Mouse (Mus musculus) lung, postnatal 10 days (tissue): ENCODE measurements around the gene Anks1b.
A peak's percentile ranks its signal among the peaks of the same experiment; 100 is the strongest.

Experiments used
- DNase-seq: peaks from one replicate; pipeline ENCODE4 v3.0.0; 2021

Gene Anks1b

DNA sequence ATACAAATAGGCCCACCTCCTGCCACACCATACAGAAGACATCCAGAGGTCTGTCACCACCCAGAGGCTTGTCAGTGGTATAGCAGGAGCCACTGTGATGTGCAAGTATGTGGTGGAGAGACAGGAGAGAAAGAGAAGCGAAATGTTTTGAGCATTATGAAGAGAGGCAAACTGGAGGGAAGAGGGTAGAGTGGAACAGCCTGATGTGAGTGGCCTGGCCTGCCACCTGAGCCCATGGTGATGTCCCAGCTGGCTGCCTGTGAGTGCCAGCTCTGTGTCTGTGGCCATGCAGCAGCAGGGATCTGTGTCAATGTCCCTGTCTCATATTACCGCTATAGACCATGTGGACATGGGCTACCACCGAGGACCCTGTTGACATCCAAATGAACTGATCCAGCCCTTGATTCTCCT lies 102.1 kb downstream of the Anks1b start:
- no peak for DNase-seq

DNA sequence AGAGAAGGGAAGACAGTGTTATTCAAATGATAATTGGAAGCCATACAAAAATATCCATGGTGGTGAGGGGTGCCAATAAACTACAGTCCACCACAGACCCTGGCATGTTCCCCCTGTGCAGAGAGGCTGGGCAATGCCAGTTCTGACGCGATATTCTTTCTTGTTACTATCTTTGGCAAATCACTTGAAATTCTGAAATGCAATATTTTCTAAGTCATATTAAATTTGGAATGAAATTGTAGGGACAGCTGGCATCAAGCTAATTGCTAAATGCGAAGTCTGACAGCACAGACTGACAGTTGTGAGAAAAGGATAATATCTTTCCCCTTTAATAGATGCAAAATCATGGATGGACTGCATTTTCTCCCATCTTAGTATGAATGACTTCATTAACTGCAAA lies 103.3 kb downstream of the Anks1b start:
- no peak for DNase-seq

DNA sequence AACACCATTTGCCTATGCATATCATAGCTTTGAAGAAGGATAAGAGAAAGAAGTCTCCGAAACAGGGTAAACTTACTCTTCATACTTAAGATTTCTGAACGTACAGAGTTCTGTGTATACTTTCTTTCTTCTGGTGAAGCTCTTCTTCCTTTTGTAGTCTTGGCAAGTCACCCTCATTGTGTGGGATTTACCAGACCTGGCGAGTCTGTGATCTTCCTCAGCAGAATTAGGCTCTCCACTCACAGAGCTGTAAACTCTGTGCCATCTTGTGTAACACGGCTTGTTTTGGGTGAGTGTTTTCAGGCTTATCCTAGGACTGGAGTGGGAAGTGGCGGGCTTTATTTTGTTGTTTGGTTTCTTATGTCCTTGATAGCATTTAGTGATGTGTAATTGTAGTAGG lies 120.9 kb downstream of the Anks1b start:
- DNase-seq: no peak

DNA sequence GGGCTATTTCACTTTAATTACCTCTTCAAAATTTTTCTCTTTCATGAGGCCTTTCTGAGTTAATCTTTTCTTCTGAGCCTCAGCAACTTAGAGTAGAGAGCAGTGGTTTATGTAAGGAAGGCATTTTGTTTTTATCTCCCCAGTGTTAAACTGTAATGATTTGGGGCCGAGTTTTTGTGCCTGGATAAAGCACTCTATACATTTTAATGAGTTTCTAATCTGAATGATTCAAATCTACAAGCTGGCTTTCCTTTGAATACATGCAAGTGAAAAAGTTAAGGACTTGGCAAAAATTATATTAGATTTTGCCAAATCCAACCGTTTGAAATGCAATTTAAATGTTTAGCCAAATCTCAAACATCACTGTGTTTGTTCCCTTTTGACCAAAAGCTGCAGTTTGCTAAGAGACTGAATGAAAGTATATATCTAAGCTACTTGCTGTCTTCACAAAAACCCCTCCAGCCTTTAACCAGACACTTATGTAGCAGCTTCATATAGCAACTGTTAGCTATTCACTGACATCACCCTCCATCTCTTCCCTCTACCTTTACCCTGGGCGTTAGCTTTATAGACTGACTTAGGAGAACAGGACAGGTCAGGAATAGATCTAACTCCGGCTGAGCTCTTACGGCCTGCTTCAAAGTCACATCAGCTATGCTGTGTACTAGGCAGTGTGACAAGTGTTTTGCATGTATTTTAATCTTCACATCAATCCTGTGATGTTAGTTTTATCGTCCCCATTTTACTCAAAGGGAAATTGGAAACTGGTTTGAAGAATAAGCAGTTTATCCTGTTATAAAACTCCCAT lies 122.5 kb downstream of the Anks1b start:
- no peak for DNase-seq

DNA sequence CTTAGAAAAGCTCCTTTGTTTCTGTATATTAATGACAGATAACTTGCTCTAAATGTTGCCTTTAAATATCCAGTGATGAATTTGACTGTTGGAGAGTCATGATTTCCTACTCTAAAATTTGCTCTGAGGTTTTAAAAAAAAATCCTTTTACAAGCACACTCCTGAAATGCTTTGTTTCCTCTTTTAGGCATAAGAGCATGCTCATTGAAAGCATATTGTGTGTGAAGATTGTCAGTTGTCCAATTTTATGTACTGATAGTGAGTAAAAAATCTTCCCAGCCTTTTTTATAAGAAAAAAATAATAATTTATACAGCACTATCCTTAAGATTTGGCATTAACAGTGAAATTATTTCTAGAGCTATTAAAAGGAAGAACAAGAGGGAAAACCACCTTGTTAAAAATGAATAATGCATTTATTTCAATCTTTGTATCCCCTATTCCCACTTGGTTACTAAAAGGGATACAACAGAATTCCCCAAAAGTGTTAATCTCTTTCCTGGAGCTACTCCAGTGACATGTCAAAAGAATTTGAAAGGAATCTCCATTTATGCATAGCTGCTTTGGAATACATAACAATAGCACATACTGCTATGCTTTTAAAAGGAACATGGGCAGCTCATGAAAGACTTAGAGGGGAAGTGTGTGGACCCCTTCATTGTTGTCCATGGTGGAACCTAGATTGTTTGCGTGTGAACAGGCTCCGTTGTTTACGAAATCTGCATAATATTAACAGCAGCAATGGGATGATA lies 130.8 kb downstream of the Anks1b start:
- no peak for DNase-seq

DNA sequence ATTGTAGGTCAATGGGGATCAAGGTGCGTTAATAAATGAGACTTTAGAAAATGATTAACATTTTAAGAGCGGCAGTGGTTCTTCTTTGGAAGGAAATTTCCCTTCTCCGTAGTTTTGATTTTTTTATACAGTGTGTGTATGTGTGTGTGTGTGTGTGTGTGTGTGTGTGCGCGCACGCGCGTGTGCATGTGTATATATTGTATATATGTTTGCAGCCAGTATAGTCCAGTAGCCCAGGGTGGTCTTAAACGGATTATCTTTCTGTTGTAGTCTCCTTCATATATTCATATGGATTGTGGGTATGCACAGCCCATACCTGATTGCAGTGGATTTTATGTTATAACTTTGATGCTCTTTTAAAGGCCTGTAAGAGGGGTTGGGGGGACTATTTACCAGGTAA lies 131.6 kb downstream of the Anks1b start:
- no peak for DNase-seq

DNA sequence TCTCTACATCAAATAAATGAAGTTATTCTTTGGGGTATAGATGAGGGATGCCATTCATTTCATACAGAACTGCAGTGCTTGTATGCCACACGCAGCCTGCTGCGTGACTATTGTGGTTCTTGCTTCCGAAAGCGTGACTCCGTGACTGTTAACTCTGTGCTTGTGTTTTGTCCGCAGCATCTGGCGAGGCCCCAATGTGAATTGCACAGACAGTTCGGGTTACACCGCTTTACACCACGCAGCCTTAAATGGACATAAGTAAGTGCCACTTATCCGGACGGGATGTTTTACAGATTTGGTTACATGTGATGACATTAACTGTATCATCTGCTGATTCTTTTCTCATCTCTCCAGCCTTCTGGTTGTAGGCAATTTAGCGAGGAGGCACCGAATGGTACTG lies 159.7 kb downstream of the Anks1b start:
- no peak for DNase-seq

DNA sequence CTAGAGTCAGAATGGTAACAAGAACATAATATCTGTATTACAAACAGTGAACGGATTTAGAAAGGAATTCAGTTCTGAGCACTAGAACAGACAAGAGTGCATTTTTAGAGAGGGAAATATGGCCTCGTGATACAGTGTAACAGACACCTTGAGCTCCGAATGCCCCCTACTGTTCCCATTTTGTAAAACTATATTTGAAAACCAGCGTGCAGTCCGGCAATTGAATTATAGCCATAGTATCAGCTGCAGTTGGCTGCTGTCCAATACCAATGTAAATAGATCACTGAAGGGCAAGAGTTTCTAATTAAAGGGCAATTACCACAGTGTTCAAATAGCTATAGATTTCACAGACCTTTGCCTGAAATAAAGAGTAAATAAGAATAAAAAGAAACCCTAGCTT lies 170.0 kb downstream of the Anks1b start:
- DNase-seq: no peak

DNA sequence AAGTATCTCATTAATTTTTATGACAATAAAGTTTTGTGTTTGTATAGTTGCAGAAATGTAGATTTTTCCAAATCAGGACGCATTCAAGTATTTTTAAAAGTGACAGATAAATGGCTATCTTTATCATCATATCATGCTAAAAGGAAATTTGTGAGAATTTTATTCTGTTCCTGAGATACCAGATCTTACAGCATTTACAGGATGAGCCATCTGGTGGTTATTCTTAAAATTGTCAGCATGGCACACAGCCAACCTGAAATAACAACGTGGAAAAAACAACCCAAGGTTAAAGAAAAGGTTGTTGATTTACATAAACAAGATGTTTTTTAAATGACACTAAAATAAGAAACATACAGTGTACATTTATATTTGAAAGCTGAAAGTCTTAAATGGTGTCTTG lies 170.5 kb downstream of the Anks1b start:
- DNase-seq: peak; percentile 22

DNA sequence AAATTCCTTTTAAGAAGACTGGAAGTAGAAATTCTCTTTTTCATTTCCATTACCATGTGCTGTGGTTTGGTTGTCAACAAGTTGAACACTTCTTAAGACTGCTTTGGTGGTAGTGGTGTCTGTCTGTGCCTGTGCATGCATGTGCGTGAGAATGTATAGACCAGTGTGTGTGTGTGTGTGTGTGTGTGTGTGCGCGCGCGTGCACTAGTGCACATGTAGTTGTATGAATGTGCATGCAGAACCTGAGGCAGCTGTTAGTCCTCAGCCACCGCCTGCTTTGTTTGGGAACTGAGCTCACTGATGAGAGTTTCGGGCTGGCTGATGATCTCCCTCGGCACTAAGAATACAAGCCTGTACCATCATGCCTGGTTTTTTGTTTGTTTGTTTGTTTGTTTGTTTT lies 170.9 kb downstream of the Anks1b start:
- DNase-seq: peak; percentile 26

DNA sequence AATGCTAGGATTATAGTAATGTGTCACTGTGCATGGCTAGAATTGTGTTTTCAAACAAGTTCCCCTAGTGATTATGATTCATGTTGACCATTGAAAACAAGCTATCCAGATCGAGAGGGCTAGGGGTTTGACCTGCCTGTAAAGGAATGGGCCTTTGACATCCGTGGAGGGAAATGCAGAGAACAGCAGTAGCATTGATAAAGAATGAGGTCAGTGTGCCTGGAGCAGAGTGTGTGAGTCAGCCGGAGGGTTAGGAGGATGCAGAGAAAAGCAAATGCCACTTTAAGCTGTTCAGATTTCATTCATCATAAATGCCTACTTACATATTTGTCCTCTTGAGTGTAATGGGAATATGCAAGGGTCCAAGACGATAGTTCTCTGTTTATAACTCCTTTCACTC lies 195.3 kb downstream of the Anks1b start:
- no peak for DNase-seq

DNA sequence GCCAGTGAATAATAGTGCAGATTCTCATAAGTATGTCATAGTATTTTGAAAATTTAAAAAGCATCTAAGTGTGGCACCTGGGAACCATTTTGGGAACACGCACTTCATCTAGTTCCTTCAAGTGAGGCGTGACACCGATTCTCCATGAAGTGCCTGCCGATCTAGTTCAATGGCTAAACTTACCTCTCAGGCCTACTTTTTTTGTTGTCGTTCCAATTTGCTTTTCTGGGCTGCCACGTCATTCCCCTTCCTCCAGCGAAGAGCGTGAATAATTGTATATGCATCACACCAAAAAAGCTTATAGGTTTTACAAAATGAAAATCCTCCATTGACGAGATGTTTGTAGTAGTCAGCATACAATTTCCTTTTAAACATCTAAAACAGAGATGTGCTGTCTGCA lies 204.6 kb downstream of the Anks1b start:
- no peak for DNase-seq

DNA sequence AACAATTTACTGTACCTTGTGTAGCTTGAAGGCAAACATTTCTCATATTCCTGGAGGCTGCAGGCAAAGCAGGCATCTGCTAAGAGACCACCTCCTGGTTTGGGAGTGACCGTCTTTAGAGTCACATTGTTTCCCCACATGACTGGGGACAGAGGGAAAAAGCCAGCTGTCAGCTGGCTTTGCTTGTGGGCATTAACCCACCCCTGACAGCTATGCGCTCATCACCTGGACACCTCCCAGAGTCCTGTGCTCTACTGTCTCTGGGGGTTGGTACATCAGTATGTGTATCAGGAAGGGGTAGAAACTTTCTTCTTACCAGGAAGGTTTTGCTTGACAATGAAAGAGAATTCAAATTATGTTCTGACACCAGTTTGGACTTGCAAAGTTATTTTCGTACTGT lies 207.8 kb downstream of the Anks1b start:
- no peak for DNase-seq

DNA sequence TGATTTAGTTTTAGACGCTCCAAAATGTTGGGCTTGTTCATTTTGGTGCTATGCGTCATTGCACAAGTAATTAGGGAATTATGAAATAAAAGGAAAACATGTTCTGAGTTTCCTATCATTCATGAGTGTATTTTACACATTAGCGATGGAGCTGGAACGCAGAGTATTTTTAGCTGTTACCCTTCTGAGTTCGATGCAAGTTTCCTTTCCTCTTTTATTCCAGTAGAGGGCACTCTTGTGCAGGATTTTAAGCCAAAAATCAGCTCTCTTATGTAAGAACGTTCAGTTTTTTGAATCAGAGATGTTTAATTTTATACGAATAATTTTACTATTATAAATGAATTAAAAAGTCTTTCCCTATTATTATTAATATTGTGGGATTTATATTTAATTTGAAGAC lies 208.3 kb downstream of the Anks1b start:
- no peak for DNase-seq

DNA sequence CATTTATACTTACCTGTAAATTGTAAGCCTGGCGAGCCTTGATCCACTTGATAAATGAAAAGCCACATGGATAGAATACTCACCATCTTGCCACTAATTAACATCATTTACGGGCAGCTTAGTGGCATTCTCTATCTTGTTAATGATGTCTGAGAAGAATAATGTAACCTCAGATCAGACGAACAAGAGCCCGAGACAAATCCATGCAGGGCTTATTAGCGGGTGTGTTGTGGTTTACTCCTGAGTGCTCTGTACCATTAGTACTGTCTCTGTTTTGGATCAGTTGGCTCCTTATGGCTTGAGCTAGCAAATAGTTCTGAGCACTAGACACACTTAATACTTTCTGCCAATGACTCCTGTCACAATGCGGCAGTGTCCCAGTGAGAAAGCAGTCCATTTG lies 220.6 kb downstream of the Anks1b start:
- no peak for DNase-seq

DNA sequence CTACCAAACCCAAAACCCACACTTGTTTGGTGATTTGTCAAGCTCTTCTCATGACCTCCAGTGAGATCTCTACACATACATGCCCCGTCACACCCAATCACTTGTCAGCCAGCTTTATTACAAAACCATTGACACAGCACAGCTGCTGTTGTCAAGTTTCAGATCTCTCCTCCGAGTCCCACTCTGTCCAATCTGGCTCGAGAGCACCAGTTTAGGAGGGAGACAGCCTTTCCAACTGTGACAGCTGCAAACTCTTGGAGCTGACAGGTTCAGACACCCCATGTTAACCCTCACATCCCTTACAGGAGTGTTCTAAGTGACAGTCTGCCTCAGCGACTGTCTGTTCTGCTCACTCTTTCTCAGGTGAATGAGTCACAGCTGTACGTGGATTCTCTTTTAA lies 239.4 kb downstream of the Anks1b start:
- peak; percentile 61 for DNase-seq

DNA sequence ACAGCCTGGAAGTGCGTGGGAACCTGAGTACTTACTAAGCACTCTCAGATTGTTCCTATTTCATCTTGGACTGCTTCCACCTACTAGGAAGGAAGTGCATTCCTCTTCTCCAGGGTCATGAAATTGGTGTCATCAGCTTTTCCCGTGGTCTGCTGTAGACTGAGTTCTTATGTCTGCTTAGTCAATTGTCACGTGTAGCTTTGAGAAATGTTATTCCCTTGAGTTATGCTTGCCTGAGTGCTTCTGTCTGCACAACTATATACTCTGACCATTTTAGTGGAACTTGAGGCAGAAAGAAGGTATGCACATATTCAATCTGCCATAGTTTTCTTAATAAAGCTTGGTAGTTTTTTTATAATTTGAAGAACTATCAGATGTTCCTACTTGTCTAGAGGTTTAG lies 243.6 kb downstream of the Anks1b start:
- DNase-seq: no peak

DNA sequence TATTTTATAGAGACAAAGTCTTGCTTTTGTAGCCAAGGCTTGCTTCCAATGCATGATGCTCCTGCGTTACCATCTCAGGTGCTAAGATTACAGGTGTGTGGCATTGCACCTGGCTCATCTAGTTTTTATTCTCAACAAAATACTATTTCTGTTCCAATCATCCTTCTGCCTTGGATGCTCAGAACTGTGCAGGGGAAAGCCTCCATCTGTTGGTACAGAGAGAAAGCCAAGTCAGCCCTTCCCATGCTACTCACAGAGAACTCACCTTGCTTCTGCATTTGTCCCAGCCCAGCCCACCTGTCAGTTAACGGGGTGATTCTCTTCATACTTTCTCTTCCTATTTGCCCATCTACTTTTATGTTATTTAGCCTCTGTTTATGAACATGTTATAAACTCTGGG lies 244.5 kb downstream of the Anks1b start:
- no peak for DNase-seq

DNA sequence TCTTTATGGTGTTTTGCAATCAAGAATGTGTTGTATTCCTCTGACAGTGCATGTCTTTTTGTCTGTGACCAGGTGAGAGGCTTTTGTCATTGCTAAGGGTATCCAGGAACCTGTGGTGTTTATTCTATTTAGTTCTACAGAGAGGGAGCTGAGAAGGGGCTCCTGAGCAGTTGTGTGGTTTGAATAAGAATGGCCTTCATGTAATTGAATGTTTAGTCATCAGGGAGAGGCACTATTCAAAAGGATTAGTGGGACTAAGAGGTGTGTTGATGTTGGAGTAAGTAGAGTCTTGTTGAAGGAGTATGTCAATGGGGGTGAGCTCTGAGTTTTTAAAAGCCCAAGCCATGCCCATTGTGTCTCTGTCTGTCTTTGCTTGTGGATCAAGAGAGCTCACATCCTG lies 264.2 kb downstream of the Anks1b start:
- DNase-seq: no peak

DNA sequence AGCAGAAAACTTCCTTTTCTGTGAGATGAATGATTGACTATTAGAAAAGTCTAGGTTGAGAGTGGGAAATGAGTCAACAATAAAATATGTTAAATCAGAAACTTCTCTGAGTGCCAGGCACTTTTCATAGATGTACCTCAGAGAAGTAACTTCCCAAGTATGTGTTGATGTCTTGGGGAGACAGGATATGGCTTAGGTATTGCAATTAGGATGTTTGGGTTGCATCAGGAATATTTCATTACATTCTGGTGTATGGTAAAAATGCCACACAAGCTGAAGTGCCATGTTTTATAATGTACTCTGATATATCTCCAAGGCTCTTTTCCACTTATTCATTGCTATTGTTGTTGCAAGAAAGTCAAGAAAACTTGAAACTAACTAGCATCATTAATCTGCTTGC lies 267.6 kb downstream of the Anks1b start:
- no peak for DNase-seq

DNA sequence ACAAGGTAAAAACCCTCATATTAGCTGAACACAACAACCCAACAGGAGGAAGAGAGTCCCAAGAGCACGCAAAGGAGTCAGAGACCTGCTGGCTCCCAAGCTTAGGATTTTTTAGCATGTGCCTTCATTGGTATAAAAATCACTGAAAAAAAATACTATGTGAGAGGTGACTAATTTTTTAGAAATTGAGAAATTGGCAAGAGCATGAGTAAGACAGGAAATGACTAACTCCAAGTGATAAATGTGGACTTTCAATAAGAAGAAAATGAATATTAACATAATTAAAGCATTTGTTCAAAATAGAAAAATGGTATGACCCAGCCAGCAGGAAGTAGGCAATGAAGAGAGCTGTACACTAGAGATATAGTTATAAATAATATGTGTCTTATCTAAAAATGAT lies 271.1 kb downstream of the Anks1b start:
- no peak for DNase-seq

DNA sequence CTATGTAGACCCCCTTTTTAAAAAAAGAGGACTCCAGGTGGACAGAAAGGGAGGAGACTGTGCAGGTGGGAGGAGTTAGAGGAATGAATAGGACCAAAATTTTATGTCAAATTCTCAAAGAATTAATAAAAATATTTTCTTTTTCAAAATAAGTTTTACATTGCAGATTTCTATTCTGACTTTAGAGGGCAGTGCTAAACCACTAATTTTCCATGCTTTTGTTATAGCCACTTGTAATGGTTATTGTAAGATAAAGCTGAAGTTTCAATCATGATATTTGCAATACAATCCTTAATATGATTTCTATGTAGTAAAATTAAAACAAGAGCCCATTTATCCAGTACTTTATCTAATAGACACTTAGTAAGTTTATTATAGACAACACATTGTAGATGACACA lies 278.2 kb downstream of the Anks1b start:
- no peak for DNase-seq

DNA sequence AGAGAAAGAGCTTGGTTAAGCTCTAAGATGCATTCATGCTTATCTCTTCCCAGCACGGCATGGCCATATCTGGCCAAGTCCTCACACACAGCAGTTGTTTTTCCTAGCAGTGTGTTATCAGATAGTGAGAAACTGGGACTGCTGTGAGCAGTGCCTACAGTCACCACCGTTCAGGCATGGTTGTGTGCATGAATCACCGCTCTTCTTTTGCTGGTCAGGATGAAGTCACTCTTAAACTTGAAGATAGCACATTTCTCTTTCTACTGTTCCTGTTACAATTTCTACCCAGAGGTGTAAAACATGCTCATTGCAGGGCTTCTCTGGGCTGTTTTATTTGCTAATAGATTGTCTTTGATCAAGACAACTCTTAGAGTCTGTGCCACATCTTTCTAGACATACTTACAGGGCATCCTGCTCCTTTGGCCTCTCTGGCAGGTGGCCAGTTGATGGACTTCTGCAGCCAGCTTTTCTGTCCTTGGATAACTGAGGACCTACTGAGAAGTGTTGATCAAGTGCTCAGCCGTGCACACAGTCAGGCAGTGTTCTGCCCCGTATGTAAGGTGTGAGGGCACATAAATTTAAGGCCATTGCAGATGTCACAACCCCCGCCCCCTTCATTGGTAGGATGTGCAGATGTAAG lies 296.8 kb downstream of the Anks1b start:
- no peak for DNase-seq

DNA sequence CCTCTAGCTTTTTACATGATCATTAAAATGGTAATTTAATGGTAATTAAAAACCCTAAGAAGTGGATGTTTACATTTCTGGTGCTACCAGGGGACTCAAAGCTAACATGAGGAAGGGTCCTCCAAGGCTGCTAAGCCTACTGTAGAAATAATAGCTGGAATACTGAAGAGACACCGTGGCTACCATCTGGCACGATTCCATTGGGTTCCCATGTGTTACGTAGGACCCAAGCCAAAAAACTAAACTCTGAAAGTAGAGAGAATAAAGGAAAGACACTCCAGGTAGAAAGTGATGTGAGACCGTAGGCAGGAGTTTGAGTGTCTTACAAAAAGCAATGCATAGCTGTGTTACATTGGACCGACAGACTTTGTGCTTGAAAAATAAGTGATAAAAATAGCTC lies 317.1 kb downstream of the Anks1b start:
- no peak for DNase-seq
